9 mouse cellular contexts compared by ENCODE assay signal in genomic region chr5:134680238-134680637, GRCm38 (mm10). TPM values are rescaled to one million over a fixed set of nuclear protein-coding genes. Genes with fewer than 3 reads are reported as not detected.
DNase-seq lines count a peak whose midpoint lies in the region; ATAC-seq and TF ChIP-seq lines count a peak whose summit lies in the region.
"Had no signal": no experiment of that assay in that cellular context is flagged by ENCODE, and none has a peak within 500 bp of the region (broad histone marks: within the 10 kb centered on the region; RNA-seq: fewer than 3 reads in every experiment).

No protein-coding gene starts in this region.

- WGBS in heart, embryonic 10.5 days, result 25% methylated on average over 12 of the region's 12 CpGs
- 26% methylated on average over 12 of the region's 12 CpGs for WGBS in intestine, embryonic 15.5 days
- 43% methylated on average over 12 of the region's 12 CpGs for WGBS in lung, postnatal 0 days

- peaks cover 20% of the 10 kb centered on the region for H3K36me3 ChIP-seq in heart, embryonic 10.5 days
- peaks cover 8% of the 10 kb centered on the region for H3K36me3 ChIP-seq in C2C12 (ENCODE audit: control insufficient read depth, insufficient read depth)
- H3K36me3 ChIP-seq in intestine, embryonic 15.5 days, result no peaks in the 10 kb centered on the region
- H3K36me3 ChIP-seq in lung, postnatal 0 days (ENCODE audit: insufficient read depth, low read length), result no peaks in the 10 kb centered on the region
- H3K36me3 ChIP-seq: G1E had no signal

- peak; percentile 26 for ATAC-seq in intestine, embryonic 15.5 days
- peak; percentile 40 for ATAC-seq in lung, postnatal 0 days

- TF ChIP-seq CTCF in C2C12 (IDR thresholded peaks at IDR 0.05; ENCODE audit: control insufficient read depth, insufficient read depth, insufficient read length), result no peak
- no peak for TF ChIP-seq CTCF in lung, postnatal 0 days (IDR thresholded peaks at IDR 0.05)

- H3K4me1 ChIP-seq in heart, embryonic 10.5 days, result peaks cover 61% of the 10 kb centered on the region
- peaks cover 42% of the 10 kb centered on the region for H3K4me1 ChIP-seq in intestine, embryonic 15.5 days (replicated peaks)
- peaks cover 30% of the 10 kb centered on the region; the same call in 1 of the 2 replicates for H3K4me1 ChIP-seq in lung, postnatal 0 days (ENCODE audit: insufficient read depth, low read depth, low read length)

- 0 out of 2 replicates have a peak overlapping the region, but pooled peaks have one; percentile 12 for H3K4me3 ChIP-seq in heart, embryonic 10.5 days
- no peak overlapping the region for H3K4me3 ChIP-seq in C2C12 (ENCODE audit: insufficient read depth, poor library complexity, severe bottlenecking)
- no peak overlapping the region for H3K4me3 ChIP-seq in intestine, embryonic 15.5 days (replicated peaks)
- H3K4me3 ChIP-seq in lung, postnatal 0 days (ENCODE audit: low read depth, low read length), result no peak overlapping the region

- H3K79me3 ChIP-seq in C2C12 (ENCODE audit: low read depth), result no peaks in the 10 kb centered on the region

- H3K79me2 ChIP-seq in C2C12 (ENCODE audit: control insufficient read depth, insufficient read depth), result peaks cover 12% of the 10 kb centered on the region

- H3K9me3 ChIP-seq in heart, embryonic 10.5 days, result no peaks in the 10 kb centered on the region
- H3K9me3 ChIP-seq in intestine, embryonic 15.5 days, result no peaks in the 10 kb centered on the region
- no peaks in the 10 kb centered on the region for H3K9me3 ChIP-seq in lung, postnatal 0 days (ENCODE audit: low read length)
- H3K9me3 ChIP-seq: G1E had no signal

- H3ac ChIP-seq in C2C12 (ENCODE audit: control insufficient read depth, insufficient read length, low read depth), result peak overlapping the region; percentile 18

- DNase-seq in heart, embryonic 10.5 days (ENCODE audit: low spot score), result no peak
- no peak for DNase-seq in heart, postnatal 10 days
- DNase-seq in lung, postnatal 0 days (ENCODE audit: low spot score), result peak; percentile 84
- DNase-seq in cerebellum, postnatal 10 days, result no peak
- DNase-seq in cerebellum, postnatal 4 days (ENCODE audit: low spot score in 2 of 2), result no peak
- DNase-seq in gastrocnemius, adult 8-10 months (ENCODE audit: low spot score in 2 of 2), result no peak

- H3K4me2 ChIP-seq in intestine, embryonic 15.5 days (replicated peaks), result 0 out of 2 replicates have a peak overlapping the region, but pooled peaks have one; percentile 14
- H3K4me2 ChIP-seq in lung, postnatal 0 days (replicated peaks; ENCODE audit: low read depth, low read length), result 0 out of 2 replicates have a peak overlapping the region, but pooled peaks have one; percentile 5

- H3K27ac ChIP-seq in heart, embryonic 10.5 days, result peak overlapping the region; percentile 54
- H3K27ac ChIP-seq in intestine, embryonic 15.5 days, result peak overlapping the region; percentile 14; the same call in 1 of the 2 replicates
- peak overlapping the region; percentile 77 for H3K27ac ChIP-seq in lung, postnatal 0 days (ENCODE audit: low read length)

- peak; percentile 65; the same call in 1 of the 2 replicates for TF ChIP-seq EP300 in lung, postnatal 0 days (IDR thresholded peaks at IDR 0.05)

- 0 out of 2 replicates have a peak, but pooled peaks cover 4% of the 10 kb centered on the region for H3K27me3 ChIP-seq in heart, embryonic 10.5 days (ENCODE audit: insufficient read depth, poor library complexity, severe bottlenecking)
- no peaks in the 10 kb centered on the region for H3K27me3 ChIP-seq in C2C12 (ENCODE audit: control insufficient read depth, insufficient read depth, insufficient read length)
- no peaks in the 10 kb centered on the region for H3K27me3 ChIP-seq in intestine, embryonic 15.5 days (replicated peaks)
- H3K27me3 ChIP-seq in lung, postnatal 0 days (replicated peaks; ENCODE audit: insufficient read depth, low read length), result no peaks in the 10 kb centered on the region

- intact Hi-C loops in heart, postnatal 10 days (cut with DNase I), result no loop called here

- peak overlapping the region; percentile 12; the same call in 1 of the 2 replicates for H3K9ac ChIP-seq in intestine, embryonic 15.5 days
- no peak overlapping the region for H3K9ac ChIP-seq in lung, postnatal 0 days (replicated peaks; ENCODE audit: low read depth)

TF ChIP-seq in C2C12, 6 proteins besides CTCF, POLR2A, EP300 and RAD21:
- TF ChIP-seq FOSL1 (IDR thresholded peaks at IDR 0.05; ENCODE audit: insufficient read depth, low read length, poor library complexity, severe bottlenecking) (no peak), USF1 (IDR thresholded peaks at IDR 0.05; ENCODE audit: low read depth) (no peak), MAX (IDR thresholded peaks at IDR 0.05) (no peak), MYOD1 (IDR thresholded peaks at IDR 0.05; ENCODE audit: control insufficient read depth, insufficient read length, low read depth) (no peak), CEBPB (IDR thresholded peaks at IDR 0.05; ENCODE audit: low read depth) (no peak), MYOG (IDR thresholded peaks at IDR 0.05; ENCODE audit: control insufficient read depth, extremely low read depth, insufficient read length) (no peak)

RNA-seq across cellular contexts. Expression of gene Limk1, which starts 8.2 kb away (rescaled TPM):
- 3.7 and 4.7 TPM in 2 replicates for polyA plus RNA-seq in heart, embryonic 10.5 days (2016; fragmentation: Nextera tagmentation; extraction: Ambion mirVana)
- 10 to 100 TPM; 10.0 to 11.4 TPM for total RNA-seq in heart, postnatal 10 days (2021)
- polyA plus RNA-seq in C2C12 (2012; fragmentation: generic; extraction: Trizol), result 32.2 TPM
- 3.7 and 4.1 TPM in 2 replicates for polyA plus RNA-seq in intestine, embryonic 15.5 days (2015; fragmentation: Nextera tagmentation; extraction: Ambion mirVana)
- polyA plus RNA-seq in lung, postnatal 0 days (2015; fragmentation: Nextera tagmentation; extraction: Ambion mirVana), result 7.2 and 10.2 TPM in 2 replicates
- 1 to 10 TPM in 2 of 4 experiments, under 1 TPM in 2; 0.92 to 1.5 (median 1.2) TPM for total RNA-seq in gastrocnemius, adult 8-10 months (2022)

RNA-seq across cellular contexts. Expression of gene Eif4h, which starts 40.9 kb away (rescaled TPM):
- polyA plus RNA-seq in heart, embryonic 10.5 days (2016; fragmentation: Nextera tagmentation; extraction: Ambion mirVana), result 435 and 453 TPM in 2 replicates
- total RNA-seq in heart, postnatal 10 days (2021), result 100 to 1,000 TPM; 213 to 216 TPM
- polyA plus RNA-seq in C2C12 (2012; fragmentation: generic; extraction: Trizol), result 427 TPM
- 382 and 397 TPM in 2 replicates for polyA plus RNA-seq in intestine, embryonic 15.5 days (2015; fragmentation: Nextera tagmentation; extraction: Ambion mirVana)
- polyA plus RNA-seq in lung, postnatal 0 days (2015; fragmentation: Nextera tagmentation; extraction: Ambion mirVana), result 403 and 485 TPM in 2 replicates
- total RNA-seq in gastrocnemius, adult 8-10 months (2022), result 10 to 100 TPM; 85.4 to 90.6 (median 87.9) TPM

Comparison
In these comparisons a context has a peak if more than half of its experiments do, and no peak if none do; other contexts are left out.
1. H3K27ac ChIP-seq: peak in every context shown above with its lines; median percentile 77 in lung, postnatal 0 days; 54 in heart, embryonic 10.5 days; 14 in intestine, embryonic 15.5 days.